Mouse (Mus musculus) embryonic fibroblast, embryonic 13.5 days (primary cell): ENCODE measurements at regions not wholly inside any gene's neighbourhood (a gene's known extent, or its start where the extent isn't known, plus 50 kb on each side); places are given as distances from the start of the nearest gene placed in this dataset.

Source experiments
- CTCF ChIP-seq: IDR thresholded peaks from 2 replicates; pipeline ENCODE4 v1.5.1; 2011; ENCODE audit warnings: mild to moderate bottlenecking, control low read depth, low read length, moderate library complexity, borderline replicate concordance; ENCODE audit not compliant: insufficient read depth
- POLR2A ChIP-seq: IDR thresholded peaks from 2 replicates; pipeline ENCODE4 v1.6.1; 2011; ENCODE audit warnings: low read depth, mild to moderate bottlenecking, control low read depth, low read length, moderate library complexity

DNA sequence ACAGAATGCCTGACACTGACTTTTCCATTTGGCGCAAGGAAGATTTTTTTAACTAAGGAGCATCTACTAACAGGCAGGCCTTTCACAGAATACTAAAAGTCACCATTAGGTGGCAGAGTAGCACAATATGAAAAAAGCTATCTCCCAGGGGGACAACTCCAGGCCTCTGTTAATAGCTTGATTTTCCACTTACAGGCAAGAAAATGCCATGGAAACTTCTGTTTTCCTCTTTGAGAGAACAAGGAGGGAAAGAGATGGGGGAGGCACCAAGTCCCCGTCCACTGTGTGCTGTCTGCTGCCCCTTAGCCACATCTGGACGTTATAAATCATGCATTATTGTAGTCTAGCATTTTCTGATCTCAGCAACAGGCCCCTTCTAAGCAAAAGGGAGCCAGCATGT lies 320.3 kb downstream of the Icos start:
- TF ChIP-seq CTCF (no peak), POLR2A (no peak)
